Mouse (Mus musculus) C2C12 (cell line): ENCODE results near the gene Tsc22d1.

Source experiments
- CTCF ChIP-seq: IDR thresholded peaks from one replicate; pipeline ENCODE4 v1.5.1; 2011; ENCODE audit not compliant: control insufficient read depth, insufficient read depth, insufficient read length
- MAX ChIP-seq: IDR thresholded peaks from one replicate; pipeline ENCODE4 v1.6.1; 2011; ENCODE audit warnings: mild to moderate bottlenecking, control low read depth
- MYOD1 ChIP-seq: IDR thresholded peaks from one replicate; pipeline ENCODE4 v1.6.1; 2011; ENCODE audit warnings: low read depth; ENCODE audit not compliant: control insufficient read depth, insufficient read length

DNA sequence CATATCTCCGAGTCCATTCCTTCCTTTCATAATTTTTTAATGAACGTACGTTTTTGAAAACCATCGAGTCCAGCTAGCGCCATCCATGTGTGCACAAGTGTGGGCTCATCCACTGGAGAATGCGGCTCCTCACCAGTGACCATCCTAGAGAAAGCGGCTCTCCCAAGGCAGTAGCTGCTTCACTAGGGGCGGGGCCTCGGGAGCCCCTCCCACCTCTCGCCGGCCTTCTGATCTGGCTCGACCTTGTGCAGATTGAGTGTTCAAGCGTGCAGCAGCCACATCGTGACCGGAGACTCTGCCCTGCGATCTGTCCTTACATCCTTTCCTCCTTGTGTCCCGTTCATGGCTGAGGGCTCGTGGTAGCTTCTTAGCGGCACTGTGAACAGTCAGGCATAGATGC, 56.5 kb downstream of the Tsc22d1 start:
- TF ChIP-seq MYOD1 (no peak), MAX (no peak), CTCF (no peak)
